Mouse (Mus musculus) heart, adult 2 months (tissue): Measurements from ENCODE around the gene Akap2. TPM values are rescaled to one million over a fixed set of nuclear protein-coding genes. Genes with fewer than 3 reads are reported as not detected.
A peak's percentile ranks its signal among the peaks of the same experiment; 100 is the strongest.

ENCODE experiments used
- DNase-seq, 2 experiments: peaks; one replicate each; pipeline ENCODE4 v3.0.0; 2021
- H3K27ac ChIP-seq: fragments of 200-600 bp; 2 replicates; pipeline ENCODE4 v1.8.1; 2022
- H3K27me3 ChIP-seq: fragments of 200-500 bp; 2 replicates; pipeline ENCODE4 v1.6.1; 2012; ENCODE audit warnings: mild to moderate bottlenecking, low read length, inconsistent platforms, mixed read lengths; ENCODE audit not compliant: control insufficient read depth, insufficient read depth
- H3K36me3 ChIP-seq: fragments of 200-500 bp; 2 replicates; pipeline ENCODE4 v1.6.1; 2012; ENCODE audit warnings: low read length, inconsistent platforms; ENCODE audit not compliant: control insufficient read depth, insufficient read depth
- H3K4me1 ChIP-seq: fragments of 200-500 bp; 2 replicates; pipeline ENCODE4 v1.6.1; 2011; ENCODE audit warnings: low read length; ENCODE audit not compliant: control insufficient read depth, insufficient read depth
- H3K4me3 ChIP-seq: fragments of 200-600 bp; 2 replicates; pipeline ENCODE4 v1.8.1; 2022
- H3K79me2 ChIP-seq: fragments of 200-500 bp; replicated peaks from 2 replicates; pipeline ENCODE4 v1.6.1; 2012; ENCODE audit warnings: mild to moderate bottlenecking, inconsistent platforms, low read length, moderate library complexity, mixed read lengths; ENCODE audit not compliant: control insufficient read depth, insufficient read depth
- H3K9ac ChIP-seq: fragments of 200-500 bp; 2 replicates; pipeline ENCODE4 v1.6.1; 2012; ENCODE audit warnings: low read depth, mild to moderate bottlenecking, control low read depth, inconsistent platforms, low read length, mixed read lengths
- CTCF ChIP-seq: fragments of 200-600 bp; IDR thresholded peaks from 2 replicates; pipeline ENCODE4 v1.8.1; 2022; ENCODE audit warnings: antibody characterized with exemption, mild to moderate bottlenecking, moderate library complexity
- EP300 ChIP-seq: fragments of 200-500 bp; IDR thresholded peaks from 2 replicates; pipeline ENCODE4 v1.6.1; 2011; ENCODE audit warnings: low read depth, low read length, control low read depth; ENCODE audit not compliant: insufficient read depth
- POLR2A ChIP-seq: fragments of 200-500 bp; IDR thresholded peaks from 2 replicates; pipeline ENCODE4 v1.6.1; 2011; ENCODE audit warnings: mild to moderate bottlenecking, low read depth, low read length, control low read depth; ENCODE audit not compliant: insufficient read depth
- WGBS: fragments of 180-500 bp; shearing (Covaris S2); methylation state at CpG from one replicate; pipeline ENCODE4 v1.1.7; 2018; 5-methylcytosine and 5-hydroxymethylcytosine counted together
- intact Hi-C: fragments of 180-260 bp; cut with DNase I; formaldehyde crosslinking; loops from one replicate; pipeline ENCODE4 v1.15.1; 2025
- polyA plus RNA-seq: library from polyadenylated mRNA; depleted of rRNA; stranded (reverse); fragments of >200 nt; gene quantifications from 2 replicates; pipeline ENCODE4 v1.2.3, GENCODE M21; 2012
- total RNA-seq, 2 experiments: library from RNA; stranded (reverse); gene quantifications; 2 replicates each; pipeline ENCODE4 v1.2.3; 2021

Gene Akap2
- total and polyA plus RNA-seq, 3 experiments, result 72.4 to 106 (median 86.4) TPM

DNA sequence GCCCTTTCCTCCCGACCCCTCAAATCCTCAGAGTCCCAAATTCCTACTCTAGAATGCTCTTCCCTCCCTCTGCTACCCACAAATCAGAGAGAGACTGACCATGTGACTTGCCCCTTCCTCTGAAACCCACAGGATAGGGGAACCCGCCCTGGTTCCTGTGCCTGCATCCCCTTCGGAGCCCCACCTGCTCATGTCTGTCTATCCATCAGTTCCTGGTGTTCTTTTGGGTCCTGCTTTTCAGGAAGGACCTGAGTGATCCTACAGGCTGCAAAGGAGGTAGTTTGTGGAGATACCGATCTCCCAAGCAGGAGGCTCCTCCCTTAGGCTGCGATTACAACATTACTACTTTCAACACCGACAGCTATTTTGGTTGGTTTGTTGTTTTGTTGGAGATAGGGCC lies 191.4 kb downstream of the Akap2 start:
- TF ChIP-seq POLR2A, result no peak
- no peak for TF ChIP-seq CTCF
- TF ChIP-seq EP300, result no peak
- Histone ChIP-seq H3K9ac (no peak overlapping the region), H3K27me3 (no peaks in the 10 kb centered on the region), H3K27ac (no peak overlapping the region), H3K4me3 (no peak overlapping the region), H3K79me2 (no peaks in the 10 kb centered on the region), H3K36me3 (no peaks in the 10 kb centered on the region), H3K4me1 (no peaks in the 10 kb centered on the region)
- DNase-seq, result no peak
- 51% methylated on average over 6 of the region's 6 CpGs for WGBS
- intact Hi-C loops, result loop anchor here (10.0 kb wide), 3 partner anchors 346 to 534 kb away; no protein-coding TSS in a partner anchor

DNA sequence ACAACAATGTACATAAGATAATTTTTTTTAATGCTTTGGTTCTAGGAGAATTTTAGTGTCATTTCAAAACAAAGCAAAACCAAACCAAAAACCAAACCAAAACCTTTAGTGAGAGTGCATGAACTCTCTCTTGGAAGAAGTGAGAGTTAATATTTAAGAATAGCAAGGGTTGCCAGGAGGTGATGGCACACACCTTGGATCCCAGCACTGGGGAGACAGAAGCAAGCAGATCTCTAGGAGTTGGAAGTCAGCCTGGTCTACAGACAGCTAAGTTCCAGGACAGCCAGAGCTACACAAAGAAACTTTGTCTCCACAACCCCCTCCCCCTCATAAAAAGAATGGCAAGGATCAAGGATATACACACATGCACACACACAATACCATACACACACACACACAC lies 195.6 kb downstream of the Akap2 start:
- no peak overlapping the region for H3K4me3 ChIP-seq
- no peaks in the 10 kb centered on the region for H3K79me2 ChIP-seq
- no peak overlapping the region for H3K9ac ChIP-seq
- no peaks in the 10 kb centered on the region for H3K36me3 ChIP-seq
- no peak for DNase-seq
- H3K27ac ChIP-seq, result no peak overlapping the region
- TF ChIP-seq CTCF (no peak), POLR2A (no peak), EP300 (no peak)
- H3K27me3 ChIP-seq, result no peaks in the 10 kb centered on the region
- intact Hi-C loops, result no loop called here
- H3K4me1 ChIP-seq, result no peaks in the 10 kb centered on the region

DNA sequence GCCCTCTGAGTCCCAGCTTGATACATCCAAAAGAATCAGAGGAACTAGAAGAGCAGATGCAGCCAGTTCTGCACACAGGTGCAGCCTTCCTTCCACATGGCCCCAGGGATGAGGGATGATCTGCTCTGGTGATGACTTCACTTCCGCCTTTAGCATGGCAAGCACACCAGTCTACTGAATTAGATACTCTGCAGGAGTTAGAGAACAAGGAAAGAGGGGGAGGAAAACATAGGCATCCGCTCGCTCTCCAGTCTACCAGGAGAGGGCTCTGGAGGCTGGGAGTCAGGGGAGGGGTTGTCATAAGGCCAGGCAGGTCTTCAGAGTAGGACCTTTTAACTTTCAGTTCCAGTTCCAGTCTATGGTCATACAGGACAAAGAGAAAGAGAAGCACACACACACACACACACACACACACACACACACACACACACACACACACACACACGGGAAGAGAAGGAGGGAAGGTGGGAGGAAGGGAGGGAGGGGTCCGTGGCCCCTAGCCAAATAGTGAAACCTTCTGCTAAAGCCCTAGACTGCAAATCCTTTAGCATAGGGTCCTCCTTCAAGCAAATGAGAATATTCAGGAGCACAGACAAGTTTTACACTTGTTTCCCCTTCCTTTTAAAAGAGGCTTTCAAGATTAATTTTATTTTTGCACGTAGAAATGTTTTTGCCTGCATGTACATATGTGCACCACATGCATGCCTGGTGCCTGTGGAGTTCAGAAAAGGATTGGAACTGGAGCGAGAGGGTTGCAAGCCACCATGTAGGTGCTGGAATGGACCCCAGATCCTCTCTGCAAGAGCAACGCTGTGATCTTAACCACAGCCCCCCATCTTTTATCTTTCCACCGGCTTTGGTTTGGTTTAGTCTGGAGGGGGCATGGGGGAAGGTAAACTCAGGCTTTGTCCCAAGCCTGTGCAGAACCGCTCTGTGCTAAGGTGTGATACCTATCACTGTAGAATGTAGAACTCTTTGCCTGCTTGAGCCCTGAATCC lies 197.0 kb downstream of the Akap2 start:
- no peak overlapping the region for H3K4me3 ChIP-seq
- no peaks in the 10 kb centered on the region for H3K36me3 ChIP-seq
- no peak overlapping the region for H3K9ac ChIP-seq
- no peaks in the 10 kb centered on the region for H3K79me2 ChIP-seq
- DNase-seq, result no peak
- no peaks in the 10 kb centered on the region for H3K4me1 ChIP-seq
- 60% methylated on average over 10 of the region's 10 CpGs for WGBS
- intact Hi-C loops, result no loop called here
- no peaks in the 10 kb centered on the region for H3K27me3 ChIP-seq
- H3K27ac ChIP-seq, result no peak overlapping the region
- TF ChIP-seq EP300 (no peak), CTCF (0 out of 2 replicates have a peak, but pooled peaks have one; percentile 7)

DNA sequence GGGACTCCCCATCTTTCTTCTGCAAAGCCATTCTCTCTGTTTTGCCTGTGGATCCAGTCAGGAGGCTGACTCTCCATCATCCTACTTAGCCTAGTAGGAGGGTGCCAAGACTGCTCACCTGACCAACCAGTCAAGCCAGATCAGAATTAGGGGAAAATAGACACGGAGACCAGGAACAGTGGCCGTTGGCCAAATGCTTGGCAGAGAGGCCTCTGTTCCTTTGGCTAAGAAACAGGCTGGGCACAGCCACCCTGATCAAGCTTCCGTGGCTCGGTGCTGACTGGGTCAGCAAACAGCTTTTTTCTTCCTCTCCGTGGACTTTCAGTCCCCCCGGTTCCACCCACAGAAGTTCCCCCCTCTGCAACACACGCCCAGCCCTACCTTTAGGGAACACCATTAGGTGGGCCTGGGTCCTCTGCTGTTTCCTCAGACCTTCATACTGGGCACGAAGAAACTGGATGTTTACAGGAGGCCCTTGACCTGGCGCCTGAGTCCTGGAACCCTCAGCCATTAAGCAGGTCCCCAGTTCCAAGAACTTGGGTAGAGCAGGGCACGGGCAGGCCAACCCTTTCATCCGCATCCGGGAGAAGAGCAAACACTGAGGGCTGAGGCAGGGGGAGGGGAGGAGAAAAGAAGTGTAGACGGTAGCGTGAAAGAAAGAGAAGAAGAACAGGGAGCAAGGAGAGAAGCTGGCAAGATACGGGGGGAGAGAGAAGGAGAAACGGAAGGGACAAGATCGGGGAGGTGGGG lies 197.9 kb downstream of the Akap2 start:
- TF ChIP-seq CTCF (no peak), EP300 (no peak), POLR2A (no peak)

DNA sequence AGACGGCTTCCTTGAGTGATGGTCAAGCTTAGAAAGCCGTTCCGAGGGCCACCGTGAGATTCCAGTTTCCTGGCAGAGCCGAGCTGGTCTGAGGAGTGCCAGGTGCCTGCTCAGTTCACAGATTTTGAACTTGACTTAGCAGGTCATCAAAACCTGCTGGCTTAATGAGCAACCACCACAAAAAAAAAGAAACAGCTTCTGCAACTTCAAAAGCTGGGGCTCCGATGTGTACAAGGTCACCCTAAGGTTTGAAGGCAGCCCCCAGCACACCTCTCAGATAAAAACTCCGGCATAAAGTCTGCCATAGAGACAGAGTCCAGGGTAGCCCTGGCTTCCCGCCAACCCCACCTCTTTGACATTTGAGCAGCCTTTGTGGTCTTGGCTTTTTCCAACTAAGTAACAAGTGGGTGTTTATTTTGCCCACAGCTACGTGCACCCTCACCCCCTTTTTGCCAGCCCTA lies 198.8 kb downstream of the Akap2 start, which contains the start of gene D630039A03Rik:
D630039A03Rik (minus strand) TSS at position 97 of the 461 bp plus-strand sequence.
- 9% methylated on average over 9 of the region's 9 CpGs for WGBS
- H3K27ac ChIP-seq, result no peak within 1 kb of the TSS
- DNase-seq, result no peak
- no peaks in the 10 kb centered on the region for H3K27me3 ChIP-seq
- no peak within 1 kb of the TSS for H3K4me3 ChIP-seq
- peak within 1 kb of the TSS; percentile 13; the same call in 1 of the 2 replicates for H3K9ac ChIP-seq
- no peak for TF ChIP-seq EP300
- no peak for TF ChIP-seq CTCF
- TF ChIP-seq POLR2A, result no peak
- H3K36me3 ChIP-seq, result no peaks in the 10 kb centered on the region
- H3K4me1 ChIP-seq, result no peaks in the 10 kb centered on the region
- H3K79me2 ChIP-seq, result no peaks in the 10 kb centered on the region
- intact Hi-C loops, result no loop called here

More for the DNA sequence above, 197.9 kb downstream of the Akap2 start:
- Histone ChIP-seq H3K9ac (peak overlapping the region; percentile 13; the same call in 1 of the 2 replicates), H3K79me2 (no peaks in the 10 kb centered on the region), H3K27me3 (no peaks in the 10 kb centered on the region), H3K4me3 (no peak overlapping the region), H3K36me3 (no peaks in the 10 kb centered on the region), H3K27ac (no peak overlapping the region), H3K4me1 (no peaks in the 10 kb centered on the region)
- WGBS, result 28% methylated on average over 17 of the region's 17 CpGs
- peak; percentile 47 to 72 for DNase-seq
- intact Hi-C loops, result no loop called here

DNA sequence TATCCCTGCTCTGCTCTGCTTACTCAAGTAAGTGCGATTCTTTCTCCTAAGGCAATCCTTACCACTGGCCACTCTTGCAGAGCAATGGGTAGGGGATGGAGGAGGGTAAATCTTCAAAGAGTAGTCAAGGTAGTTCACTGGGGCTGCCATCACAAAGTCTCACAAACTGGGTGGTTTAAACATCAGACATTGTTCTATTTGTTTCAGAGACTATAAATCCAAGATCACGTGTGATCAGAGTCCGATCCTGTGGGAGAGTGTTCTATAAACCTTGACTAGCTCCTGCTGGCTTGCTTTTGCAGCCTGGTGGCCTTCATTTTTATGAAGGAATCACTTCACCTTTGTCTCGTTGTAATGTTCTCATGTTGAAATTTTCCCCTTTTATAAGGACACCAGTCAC lies 199.3 kb downstream of the Akap2 start:
- 83% methylated on average over 4 of the region's 4 CpGs for whole genome bisulfite sequencing
- H3K27me3 ChIP-seq, result no peaks in the 10 kb centered on the region
- H3K4me1 ChIP-seq, result no peaks in the 10 kb centered on the region
- no peak overlapping the region for H3K4me3 ChIP-seq
- no peak overlapping the region for H3K9ac ChIP-seq
- H3K79me2 ChIP-seq, result no peaks in the 10 kb centered on the region
- no peaks in the 10 kb centered on the region for H3K36me3 ChIP-seq
- no peak for DNase-seq
- intact Hi-C loops, result no loop called here
- TF ChIP-seq EP300, result no peak
- no peak for TF ChIP-seq CTCF
- TF ChIP-seq POLR2A, result no peak
- no peak overlapping the region for H3K27ac ChIP-seq
